Mouse (Mus musculus): ENCODE data around the gene Rgs8.

Gene Rgs8

DNA sequence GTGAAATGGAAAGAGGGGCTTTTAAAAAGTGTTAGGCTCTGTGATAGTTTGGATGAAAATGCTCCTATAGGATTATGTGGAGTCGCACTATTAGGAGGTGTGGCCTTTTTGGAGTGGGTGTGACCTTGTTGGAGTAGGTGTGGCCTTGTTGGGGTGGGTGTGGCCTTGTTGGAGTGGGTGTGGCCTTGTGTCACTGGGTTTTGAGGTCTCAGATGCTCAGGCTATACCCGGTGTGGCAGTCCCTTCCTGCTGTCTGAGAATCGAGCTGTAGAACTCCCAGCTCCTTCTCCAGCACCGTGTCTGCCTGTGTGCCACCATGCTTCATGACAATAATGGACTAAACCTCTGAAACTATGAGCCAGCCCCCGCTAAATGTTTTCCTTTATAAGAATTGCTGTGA lies 55.8 kb downstream of the Rgs8 start:
- no peak for DNase-seq

DNA sequence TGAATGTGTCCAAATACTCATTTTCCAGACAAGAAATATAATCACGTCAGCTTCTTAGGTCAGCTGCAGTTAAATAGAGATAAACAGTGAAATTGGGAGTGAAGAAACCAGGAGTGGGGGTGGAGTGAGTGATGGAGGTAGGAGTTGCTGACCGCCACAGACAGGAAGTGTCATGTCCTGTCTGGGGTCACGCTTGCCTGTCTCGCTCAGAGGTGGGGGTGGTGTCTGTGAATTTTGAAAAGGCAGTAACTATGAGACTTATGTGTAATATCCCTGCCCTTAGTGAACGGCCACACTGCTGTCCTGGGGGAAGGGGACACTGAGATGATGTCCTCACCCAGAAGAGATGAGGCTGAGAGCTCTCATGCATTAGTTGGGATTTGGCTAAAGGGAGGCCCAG lies 56.6 kb downstream of the Rgs8 start:
- DNase-seq = no peak

DNA sequence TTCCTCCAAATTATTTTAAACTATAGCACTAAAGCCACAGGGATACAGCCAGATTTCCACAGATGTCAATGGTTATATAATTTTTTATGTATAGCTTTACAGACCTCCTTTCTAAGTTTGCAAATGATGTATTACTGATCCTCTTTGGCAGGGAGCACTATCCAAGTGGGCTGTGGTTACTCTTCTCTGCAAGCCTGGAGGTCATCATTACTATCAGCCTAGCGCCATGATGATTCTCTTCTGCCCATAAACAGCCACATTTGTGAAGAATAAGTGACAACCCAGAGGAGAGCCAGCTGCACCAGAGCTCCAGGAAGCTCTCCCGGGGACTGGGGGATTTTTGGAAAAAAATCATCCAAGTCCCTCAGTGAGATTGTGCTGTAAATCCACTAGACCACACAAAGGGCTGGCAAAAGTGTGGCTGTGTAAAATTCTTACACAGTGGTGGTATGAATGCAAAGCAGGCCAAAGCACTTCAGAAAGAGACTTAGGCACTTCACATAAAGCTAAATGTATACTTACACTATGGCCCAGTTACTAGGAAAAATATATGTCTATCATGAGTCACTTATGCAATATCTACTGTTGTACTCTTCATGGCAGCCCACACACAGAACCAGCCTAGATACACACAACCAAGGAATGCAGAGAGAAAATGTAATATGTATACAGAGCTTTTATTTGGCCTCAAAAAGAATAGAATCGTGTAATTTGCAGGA lies 58.9 kb downstream of the Rgs8 start:
- no peak for DNase-seq

DNA sequence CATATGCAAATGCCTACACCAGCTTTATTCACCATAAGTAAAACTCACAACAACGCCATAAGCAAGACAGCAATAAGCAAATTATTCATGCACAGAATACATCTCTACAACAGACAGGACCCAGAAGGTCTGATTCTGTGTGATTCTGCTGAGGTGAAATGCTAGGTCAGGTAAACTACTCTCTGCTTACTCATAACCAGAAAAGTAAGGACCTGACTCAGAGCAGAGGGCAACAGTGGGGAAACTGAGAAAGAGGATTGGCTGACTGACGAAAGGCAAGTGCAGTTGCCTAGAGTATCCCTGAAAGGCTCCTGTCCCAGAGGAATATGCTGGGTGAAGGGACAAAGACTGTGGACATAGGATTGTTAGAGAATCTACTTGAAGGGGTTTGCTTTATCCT lies 59.8 kb downstream of the Rgs8 start:
- DNase-seq = no peak

DNA sequence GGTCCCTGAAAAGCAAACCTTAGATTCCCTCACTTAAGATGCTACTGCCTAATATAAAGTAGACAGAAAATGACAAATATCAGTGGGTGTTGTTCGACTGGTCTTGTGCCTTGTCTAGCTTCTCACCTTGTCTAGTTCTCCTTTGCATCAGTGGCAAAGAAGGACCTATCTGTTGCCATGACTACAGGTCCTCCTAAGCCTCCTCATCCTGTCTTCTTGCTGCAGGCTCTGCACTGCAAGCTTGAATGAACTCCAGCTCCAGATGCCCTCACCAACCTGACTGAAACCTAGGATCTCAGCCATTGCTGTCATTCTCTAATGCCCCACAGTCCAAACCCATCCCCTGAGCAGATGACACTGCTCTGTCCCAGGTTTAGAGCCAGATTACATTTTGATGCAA lies 65.2 kb downstream of the Rgs8 start:
- no peak for DNase-seq

DNA sequence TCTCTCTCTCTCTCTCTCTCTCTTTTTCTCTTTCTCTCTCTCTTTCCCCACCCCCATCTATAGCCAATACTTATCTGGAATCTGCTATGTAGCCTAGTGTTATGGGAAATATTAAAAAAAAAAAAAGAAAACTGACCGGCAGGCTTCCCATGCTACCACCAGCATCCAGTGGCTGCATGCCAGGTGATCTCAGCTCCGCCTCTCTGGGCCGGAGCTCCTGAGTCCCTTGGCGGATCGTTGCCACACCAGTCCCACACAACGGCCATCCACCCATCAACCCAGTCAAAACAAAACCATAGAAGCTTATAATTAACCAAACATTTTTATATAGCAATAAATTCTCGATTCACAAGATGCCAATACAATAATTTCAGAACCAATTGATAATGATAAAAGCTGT lies 68.1 kb downstream of the Rgs8 start:
- no peak for DNase-seq

DNA sequence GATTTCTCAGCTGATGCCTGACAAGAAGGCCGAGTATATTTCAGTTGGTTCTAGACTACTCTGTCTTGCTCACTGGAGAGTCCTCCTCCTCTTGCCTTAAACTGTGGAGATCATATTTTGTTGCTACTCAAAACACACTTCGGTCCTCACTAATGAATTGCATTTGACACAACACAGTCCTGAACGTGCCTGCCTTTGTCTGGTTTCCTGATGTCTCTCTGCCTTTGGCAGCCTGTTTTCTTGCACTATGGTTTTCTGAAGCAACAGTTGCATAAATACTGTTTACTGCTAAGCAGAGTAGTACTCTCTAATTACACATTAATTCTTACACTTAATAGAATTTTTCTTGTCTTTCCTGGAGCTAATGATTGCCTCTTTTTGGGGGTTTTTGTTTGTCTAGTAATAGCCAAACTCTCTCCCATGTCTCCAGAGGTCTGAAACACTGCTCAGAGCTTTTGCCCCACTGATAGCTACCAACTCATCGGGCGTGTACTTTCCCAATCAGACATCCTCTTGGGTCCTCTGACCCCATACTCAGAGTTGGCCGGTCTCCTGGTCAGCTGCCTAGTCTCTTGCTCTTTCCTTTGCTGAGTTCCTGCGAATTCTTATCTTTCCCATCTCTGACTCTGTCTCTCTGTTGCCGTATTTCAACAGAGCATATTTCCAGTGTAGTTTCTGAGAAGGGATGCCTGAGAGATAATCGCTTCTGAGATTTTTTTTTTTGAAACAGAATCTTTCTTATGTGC lies 68.9 kb downstream of the Rgs8 start:
- DNase-seq = no peak

DNA sequence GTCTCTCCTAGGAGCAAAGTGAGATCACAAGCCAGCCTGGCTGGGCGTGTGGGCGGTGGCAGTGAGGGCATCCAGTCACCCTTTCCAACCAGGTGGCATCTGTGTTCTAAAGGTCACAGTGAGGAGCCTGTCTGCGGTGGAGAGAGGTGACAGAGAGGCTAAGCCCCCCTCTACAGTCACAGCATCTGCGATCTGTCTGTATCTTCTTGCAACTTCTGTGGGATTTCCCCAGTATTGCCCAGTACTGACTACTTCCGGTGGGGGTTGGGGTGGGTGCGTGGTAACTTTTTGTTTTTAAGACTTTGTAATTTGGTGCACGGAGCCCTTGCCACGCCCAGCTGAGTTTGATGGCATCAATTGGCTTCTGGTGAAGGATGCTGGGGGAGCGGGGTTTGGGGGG lies 70.6 kb downstream of the Rgs8 start:
- DNase-seq = no peak

DNA sequence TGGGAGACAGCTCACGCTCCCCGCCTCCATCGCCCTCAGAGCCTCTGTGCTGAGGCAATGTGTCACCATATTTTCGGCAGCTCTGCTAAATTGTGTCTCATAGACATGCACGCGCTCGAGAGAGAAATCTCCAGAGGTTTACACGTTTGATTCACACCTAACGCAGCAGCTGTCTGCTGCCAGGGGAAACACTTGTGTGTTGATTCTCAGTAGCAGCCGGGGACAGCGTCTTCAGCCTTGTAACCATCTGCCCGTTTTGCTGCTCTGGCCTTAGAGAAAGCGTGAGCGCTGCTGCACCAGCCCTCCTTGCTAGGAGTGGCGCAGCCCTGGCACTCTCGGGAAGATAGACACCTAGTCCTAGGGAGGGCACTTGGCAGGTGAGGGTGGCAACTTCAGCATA lies 73.8 kb downstream of the Rgs8 start:
- no peak for DNase-seq

DNA sequence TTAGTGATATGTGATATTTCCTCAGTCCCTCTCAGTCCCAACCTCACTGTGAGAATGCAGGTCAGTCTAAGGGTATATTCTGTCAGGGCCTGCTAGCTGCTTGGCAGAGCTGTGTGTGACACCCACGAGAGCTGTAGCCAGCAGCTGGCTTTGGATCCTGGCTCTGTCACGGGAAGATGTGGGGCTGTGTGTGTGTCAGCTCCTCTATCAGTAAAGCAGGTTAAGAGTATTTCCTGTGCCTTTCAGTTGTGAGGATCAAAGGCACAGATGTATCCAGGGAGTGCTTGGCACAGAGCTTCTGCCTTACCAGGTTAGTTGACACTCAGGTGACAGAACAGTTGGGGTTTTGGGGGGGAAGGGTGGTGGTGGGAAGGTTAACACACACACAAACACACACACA lies 77.0 kb downstream of the Rgs8 start:
- DNase-seq = no peak

DNA sequence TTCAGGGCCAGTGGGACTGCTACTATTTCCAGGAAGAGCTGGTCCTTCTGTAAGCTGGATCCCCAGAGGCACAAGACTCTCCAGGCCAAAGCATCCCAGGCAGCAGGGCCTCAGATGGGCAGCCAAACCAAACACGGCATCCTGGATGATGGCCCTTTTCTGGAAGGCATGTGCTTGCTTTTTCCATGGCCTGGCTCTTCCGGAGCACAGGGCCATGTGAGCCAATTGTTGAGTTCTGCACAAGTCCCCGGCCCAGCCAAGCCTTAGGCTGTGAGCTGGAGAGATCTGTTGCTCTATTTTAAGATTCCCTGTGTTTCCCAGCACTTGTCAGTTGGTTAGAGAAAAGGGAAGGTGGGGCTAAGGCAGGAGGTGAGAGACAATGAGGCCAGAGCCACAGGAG lies 77.8 kb downstream of the Rgs8 start:
- DNase-seq = peak; percentile 52 to 74

DNA sequence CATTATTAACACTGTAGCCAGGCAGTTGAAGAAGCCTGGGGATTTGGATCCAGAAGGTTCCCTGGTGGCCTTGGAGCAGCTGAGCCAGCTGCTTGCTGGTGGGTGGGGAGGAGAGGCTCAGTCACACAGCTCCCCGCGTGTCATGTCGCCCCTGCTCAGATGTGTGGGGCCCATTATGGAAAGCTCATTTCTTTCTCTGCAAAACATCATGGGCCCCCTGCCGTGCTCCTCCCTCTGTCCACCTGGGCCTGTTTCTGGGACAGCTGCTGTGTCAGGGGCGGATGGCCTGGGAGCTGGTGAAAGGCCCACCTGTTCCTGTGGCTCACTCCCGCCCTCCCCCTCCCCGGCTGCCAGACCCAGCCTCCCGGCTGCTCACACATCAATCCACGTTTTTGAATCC lies 80.4 kb downstream of the Rgs8 start:
- no peak for DNase-seq

DNA sequence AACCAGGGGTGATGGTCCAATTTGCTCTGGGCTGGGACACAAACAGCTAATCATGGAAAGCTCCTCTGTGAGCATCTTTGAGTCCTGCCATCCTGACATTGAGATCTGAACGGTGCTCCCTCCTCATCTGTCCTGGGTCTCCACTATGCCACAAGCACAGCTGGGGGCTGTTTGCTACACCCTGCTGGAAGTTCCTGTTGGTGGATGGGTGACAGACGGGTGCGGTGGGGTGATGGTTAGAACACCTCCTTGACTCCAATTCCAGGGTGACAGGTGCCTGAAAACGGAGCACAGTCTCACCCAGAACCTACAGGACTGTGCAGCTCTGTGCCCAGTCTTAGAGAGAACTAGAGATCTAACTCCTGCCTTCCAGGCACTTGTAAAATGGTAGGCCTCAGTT lies 82.0 kb downstream of the Rgs8 start:
- DNase-seq = no peak

DNA sequence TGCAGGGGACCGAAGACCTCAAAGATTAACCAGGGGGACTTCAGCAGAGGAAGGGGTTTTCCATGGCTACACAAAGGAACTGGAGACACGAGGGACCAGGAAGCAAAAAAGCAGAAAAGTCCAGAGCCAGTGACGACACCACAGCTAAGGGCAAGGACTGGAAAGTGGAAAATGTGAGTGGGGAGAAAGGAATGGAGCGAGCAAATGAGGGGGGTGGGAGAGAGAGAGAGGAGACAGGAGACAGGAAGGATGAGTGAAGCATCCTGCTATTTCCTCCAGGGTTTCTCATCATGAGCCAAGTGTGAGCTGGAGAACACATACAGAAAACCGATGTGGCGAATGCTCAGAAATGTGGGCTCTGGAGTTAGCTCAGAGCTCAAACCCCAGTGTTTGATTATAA lies 83.3 kb downstream of the Rgs8 start:
- no peak for DNase-seq

DNA sequence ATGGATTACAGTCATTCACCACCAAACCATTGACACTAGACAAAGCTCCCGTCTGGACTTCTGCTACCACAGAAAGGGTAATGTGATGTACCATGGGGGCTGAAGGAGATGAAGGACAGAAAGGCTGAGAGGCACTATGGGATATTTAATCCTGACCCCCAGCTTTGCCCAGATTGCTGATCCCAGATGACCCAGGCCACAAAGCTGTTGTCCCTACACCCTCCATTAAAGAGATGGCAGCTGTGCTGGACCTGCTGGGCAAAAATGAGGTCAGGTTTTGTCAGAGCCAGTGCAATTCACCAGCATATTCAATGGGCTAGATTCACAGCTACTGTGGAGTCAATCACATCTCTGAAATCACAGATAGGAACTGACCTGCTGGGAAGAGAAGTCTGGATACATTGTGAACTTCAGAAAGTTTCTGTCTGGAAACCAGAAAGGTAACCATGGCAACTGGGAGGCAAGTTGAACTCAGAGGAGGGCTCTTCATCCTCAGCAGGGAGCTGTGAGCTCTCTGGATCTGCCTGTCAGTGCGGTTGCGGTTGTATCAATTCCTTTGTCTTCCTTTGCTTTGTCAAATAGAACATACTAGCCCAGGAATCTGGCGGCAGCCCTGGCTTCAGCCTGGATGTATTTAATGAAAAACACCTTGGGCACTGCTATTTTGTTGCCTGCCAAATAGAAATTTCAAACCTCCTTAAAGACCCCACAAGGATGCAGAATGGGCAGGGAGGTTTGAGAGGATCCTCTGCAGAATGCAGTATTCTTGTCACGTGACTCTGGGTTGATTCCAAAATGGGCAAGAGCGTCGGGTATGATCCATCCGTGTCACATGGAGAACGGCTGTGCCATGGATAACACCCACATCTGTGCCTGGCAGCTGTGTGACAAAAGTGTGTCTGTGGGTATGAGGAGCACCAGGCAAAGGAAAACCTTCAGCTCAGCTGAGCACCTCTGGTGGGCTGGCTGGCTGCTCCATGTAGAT lies 84.6 kb downstream of the Rgs8 start:
- DNase-seq = no peak

DNA sequence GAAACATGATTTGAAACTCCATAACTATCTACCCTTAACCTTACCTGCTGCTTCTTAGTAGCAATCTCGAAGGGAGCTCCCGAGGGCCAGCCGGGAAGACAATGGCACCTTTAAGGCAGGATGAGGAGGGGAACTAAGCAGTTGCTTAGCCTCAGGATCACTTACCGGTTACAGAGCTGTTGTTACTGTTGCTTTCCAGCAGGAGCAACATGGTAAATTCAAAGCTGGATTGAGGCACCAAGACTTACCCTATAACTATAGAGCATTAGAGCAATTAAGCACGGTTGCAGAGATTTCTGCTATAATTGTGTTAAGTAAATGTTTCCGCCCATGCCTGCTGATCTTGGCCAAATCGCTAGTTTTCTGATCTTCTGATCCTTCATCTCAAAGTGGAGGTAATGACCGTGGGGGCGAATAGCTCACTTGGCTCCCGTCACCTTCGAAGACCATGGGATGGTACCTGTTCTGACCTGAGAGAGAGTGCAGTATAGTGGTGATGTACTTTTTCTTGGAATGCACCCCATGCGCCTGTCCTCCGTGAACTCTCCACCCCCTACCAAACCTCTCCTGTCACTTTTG lies 86.7 kb downstream of the Rgs8 start:
- DNase-seq = no peak

DNA sequence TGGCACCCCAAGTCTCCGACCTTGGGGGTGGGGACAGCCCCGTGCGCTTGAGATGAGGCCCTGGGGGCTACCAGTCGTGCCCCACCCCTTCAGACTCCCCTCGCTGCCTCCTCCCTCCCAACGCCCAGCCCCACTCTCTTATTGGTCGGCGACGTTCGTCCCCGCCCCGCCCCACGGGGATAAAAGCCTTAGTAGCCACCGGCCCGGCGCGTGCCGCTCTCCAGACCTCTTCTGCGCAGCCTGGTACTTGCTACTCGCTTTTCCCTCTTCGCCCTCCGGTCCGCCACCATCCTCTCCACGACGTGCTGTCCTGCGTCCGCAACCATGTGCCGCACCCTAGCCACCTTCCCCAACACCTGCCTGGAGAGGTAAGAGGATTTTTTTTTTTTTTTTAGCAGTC lies 87.3 kb downstream of the Rgs8 start, which contains the start of gene Rgs16:
TSS of gene Rgs16 (plus strand) at position 205 of the 400 bp plus-strand sequence.
- peak; percentile 81 to 88 for DNase-seq

DNA sequence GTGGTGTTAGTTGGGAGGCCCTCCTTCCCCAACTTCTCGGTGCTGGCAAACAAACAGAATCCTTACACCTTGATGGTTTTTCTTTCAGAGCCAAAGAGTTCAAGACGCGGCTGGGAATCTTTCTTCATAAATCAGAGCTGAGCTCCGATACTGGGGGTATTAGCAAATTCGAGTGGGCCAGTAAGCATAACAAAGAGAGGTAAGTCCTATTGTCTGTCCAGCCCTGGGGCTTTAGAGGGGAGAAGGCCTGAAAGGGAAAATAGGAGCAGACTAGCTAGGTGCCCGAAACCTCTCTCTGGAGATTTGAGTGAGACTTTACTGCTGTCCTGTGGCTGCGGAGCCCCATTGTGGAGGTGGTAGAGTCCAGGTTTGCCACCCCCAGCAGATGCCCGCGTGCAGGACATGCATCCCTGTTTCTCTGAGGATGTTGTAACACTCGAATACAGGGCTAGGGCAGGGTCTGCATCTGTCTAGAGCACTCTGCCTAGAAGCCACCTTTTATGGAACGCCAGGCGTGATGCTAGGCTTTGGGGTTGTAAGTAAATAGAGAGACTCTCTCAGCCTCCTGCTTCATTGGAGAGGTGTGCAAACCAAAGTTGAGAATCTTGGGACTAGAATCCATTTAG lies 88.1 kb downstream of the Rgs8 start:
- no peak for DNase-seq

DNA sequence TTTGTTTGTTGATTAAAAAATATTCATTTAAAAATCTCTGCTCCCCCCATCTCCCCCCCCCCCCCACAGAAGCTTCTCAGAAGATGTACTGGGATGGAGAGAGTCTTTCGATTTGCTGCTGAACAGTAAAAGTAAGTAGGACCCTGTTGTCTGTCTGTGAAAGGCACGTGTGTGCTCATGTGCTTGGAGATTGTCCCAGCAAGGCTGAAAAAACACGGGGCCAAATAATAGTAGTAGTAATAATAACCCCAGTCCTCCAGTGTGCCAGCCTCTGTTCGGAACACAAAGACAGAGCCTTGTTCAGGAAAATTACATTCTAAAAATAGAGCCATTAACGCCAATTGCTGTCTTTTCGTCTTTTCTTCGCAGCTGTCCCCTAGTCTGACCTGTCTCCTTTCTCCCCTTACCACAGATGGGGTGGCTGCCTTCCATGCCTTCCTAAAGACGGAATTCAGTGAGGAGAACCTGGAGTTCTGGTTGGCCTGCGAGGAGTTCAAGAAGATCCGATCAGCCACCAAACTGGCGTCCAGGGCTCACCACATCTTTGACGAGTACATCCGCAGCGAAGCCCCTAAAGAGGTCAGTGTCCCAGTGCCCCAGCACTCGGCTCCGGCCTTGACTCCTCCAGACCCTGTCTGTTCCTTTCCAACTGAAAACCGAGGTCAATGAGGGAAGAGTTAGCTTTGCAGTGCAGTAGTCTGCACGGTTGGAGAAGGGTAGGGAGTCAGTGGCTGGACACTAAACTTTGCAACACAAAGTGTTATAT lies 88.9 kb downstream of the Rgs8 start:
- DNase-seq = no peak

DNA sequence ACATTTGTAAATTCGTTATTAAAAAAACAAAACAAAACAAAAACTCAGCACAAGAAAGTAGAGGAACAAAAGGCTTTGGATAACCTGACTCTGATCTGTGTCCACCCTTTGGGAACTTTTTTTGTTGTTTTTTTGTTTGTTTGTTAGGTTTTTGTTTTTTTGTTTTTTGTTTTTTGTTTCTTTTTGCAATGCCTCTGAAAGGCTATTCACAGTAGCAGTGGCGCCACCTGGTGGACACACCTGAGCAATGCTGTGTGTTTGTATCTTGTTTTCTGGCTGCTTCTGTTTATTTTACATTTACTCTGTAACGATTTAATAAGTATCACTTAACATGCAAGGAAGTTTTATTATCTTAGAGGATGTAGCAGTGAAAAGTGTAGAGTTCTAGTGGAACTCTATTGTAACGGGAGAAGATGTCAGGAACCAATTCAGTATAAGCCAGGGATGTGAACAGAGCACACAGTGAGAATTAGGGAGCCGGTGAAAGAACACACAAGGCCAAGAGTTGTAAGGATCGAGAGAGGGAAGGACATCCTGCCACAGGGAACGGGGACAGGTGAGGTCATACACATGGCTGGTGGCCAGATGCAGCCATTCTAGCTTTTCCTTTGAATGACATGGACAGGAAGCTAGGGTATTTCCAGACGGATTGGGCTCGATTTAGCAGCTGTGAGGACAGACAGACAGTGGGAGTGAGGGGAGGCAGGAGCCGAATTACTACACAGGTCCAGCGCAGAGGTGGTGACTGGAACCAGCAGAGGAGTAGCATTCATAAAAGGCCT lies 89.7 kb downstream of the Rgs8 start:
- DNase-seq = peak; percentile 79 to 90
